Mouse (Mus musculus) embryonic facial prominence, embryonic 10.5 days (tissue): Measurements from ENCODE around the gene Trim47. TPM values are rescaled to one million over a fixed set of nuclear protein-coding genes. Genes with fewer than 3 reads are reported as not detected.

Experiments
- DNase-seq: peaks from one replicate; pipeline ENCODE4 v3.0.0-alpha.2; 2017; ENCODE audit warnings: low spot score
- H3K27ac ChIP-seq: fragments of 300-500 bp; sonication (generic); replicated peaks from 2 replicates; pipeline ENCODE4 v1.5.1; 2016; ENCODE audit warnings: mild to moderate bottlenecking
- H3K27me3 ChIP-seq: fragments of 300-500 bp; sonication (generic); replicated peaks from 2 replicates; pipeline ENCODE4 v1.6.1; 2016; ENCODE audit warnings: low read depth, mild to moderate bottlenecking; ENCODE audit not compliant: poor library complexity, severe bottlenecking
- H3K36me3 ChIP-seq: fragments of 300-500 bp; sonication (generic); replicated peaks from 2 replicates; pipeline ENCODE4 v1.6.1; 2016; ENCODE audit warnings: mild to moderate bottlenecking, moderate library complexity
- H3K4me1 ChIP-seq: fragments of 300-500 bp; sonication (generic); 2 replicates; pipeline ENCODE4 v1.6.1; 2016
- H3K4me3 ChIP-seq: fragments of 300-500 bp; sonication (generic); 2 replicates; pipeline ENCODE4 v1.5.1; 2016; ENCODE audit warnings: mild to moderate bottlenecking, moderate library complexity
- H3K9me3 ChIP-seq: fragments of 300-500 bp; sonication (generic); 2 replicates; pipeline ENCODE4 v1.6.1; 2016; ENCODE audit warnings: mild to moderate bottlenecking
- WGBS: fragments of 180-500 bp; shearing (Covaris S2); methylation state at CpG from one replicate; pipeline ENCODE4 v1.1.7; 2016; 5-methylcytosine and 5-hydroxymethylcytosine counted together
- polyA plus RNA-seq: library from polyadenylated mRNA; unstranded; fragments of >200 nt; fragmentation: Nextera tagmentation; extraction: Ambion mirVana; gene quantifications from 2 replicates; pipeline ENCODE4 v1.2.1, GENCODE M21; 2016

Trim47 gene
- polyA plus RNA-seq, 1 experiment from 2014 or later, result 4.5 TPM

DNA sequence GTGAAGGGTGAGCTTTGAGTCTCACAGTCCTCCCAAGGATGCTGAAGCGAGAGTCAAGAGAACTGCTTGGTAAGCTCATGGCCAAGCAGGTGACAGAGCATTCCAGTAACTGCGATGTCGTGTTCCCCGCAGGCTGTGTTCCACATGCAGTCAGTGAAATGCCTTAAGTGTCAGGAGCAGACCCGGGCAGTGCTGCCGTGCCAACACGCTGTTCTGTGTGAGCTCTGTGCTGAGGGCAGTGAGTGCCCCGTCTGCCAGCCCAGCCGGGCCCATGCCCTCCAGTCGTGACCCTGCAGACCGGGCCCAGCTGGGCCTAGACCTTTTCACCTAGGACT is 67.4 kb downstream of the Trim47 start:
- Histone ChIP-seq H3K4me1 (peaks cover 13% of the 10 kb centered on the region; the same call in 1 of the 2 replicates), H3K9me3 (no peaks in the 10 kb centered on the region), H3K4me3 (no peak overlapping the region), H3K36me3 (peaks cover 89% of the 10 kb centered on the region), H3K27ac (no peak overlapping the region), H3K27me3 (no peaks in the 10 kb centered on the region)
- DNase-seq, result no peak
- 94% methylated on average over 11 of the region's 11 CpGs for WGBS

DNA sequence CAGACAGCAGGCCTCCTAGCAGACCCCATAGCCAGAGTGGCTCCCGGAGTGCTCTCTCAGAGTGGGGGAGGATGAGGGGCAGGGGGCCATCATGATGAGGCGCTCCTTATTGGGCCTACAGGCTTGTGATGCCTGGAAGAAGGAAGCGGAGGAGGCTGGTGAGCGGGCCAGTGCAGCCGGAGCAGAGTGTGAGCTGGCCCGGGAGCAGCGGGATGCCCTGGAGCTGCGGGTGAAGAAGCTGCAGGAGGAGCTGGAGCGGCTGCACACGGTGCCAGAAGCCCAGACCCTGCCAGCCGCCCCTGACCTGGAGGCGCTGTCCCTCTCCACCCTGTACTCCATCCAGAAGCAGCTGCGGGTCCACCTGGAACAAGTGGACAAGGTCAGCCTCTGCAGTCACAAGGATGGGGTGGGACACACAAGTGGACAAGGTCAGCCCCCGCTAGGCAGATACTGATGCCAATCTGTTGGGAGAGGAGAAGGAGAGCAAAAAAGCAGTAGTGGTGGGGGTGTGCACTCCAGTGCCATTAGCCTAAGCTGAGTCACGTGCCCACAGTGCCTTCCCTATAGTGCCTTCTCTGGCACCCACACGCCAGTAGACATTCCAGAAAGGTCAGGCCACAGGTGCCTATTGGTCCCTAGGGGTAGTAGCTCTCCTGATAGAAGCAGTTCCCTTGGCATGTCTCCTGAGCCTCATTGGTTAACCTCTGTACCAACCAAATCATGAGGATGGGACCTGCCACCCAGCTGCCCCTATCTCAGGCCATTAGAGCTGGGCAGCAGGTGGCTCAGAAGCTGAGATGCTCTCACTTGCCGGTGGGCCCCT is 67.9 kb downstream of the Trim47 start:
- DNase-seq, result no peak
- H3K4me3 ChIP-seq, result 0 out of 2 replicates have a peak overlapping the region, but pooled peaks have one; percentile 2
- H3K27ac ChIP-seq, result no peak overlapping the region
- H3K4me1 ChIP-seq, result peaks cover 9% of the 10 kb centered on the region; the same call in 1 of the 2 replicates
- no peaks in the 10 kb centered on the region for H3K9me3 ChIP-seq
- H3K27me3 ChIP-seq, result no peaks in the 10 kb centered on the region
- 90% methylated on average over 17 of the region's 17 CpGs for WGBS
- peaks cover 95% of the 10 kb centered on the region for H3K36me3 ChIP-seq

DNA sequence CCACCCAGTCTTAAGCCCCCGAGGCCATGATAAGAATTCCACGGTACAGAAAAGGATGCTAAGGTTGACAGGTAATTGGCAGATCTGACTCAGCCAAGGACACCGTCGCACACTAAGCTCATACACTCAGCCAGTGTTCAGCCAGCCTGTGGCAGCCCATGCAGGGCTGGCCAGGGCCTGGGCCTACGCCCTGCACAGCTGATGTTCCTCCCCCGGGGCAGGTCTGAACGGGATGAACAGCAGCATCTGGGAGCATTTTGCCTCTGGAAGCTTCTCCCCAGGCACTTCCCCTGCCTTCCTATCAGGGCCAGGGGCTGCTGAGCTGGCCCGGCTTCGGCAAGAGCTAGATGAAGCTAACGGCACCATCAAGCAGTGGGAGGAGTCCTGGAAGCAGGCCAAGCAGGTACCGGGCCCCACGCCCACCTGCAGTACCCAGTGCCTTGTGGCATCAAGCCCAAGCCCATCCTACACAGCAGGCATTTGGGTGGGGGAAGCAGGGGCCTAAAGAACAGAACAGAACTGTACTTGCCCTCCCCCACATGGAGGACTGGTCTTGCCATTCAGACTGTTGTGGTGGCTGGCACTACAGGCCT is 68.9 kb downstream of the Trim47 start:
- no peaks in the 10 kb centered on the region for H3K9me3 ChIP-seq
- H3K4me3 ChIP-seq, result no peak overlapping the region
- H3K27ac ChIP-seq, result no peak overlapping the region
- WGBS, result 83% methylated on average over 12 of the region's 12 CpGs
- peaks cover 100% of the 10 kb centered on the region for H3K36me3 ChIP-seq
- 0 out of 2 replicates have a peak, but pooled peaks cover 4% of the 10 kb centered on the region for H3K4me1 ChIP-seq
- DNase-seq, result no peak
- no peaks in the 10 kb centered on the region for H3K27me3 ChIP-seq

DNA sequence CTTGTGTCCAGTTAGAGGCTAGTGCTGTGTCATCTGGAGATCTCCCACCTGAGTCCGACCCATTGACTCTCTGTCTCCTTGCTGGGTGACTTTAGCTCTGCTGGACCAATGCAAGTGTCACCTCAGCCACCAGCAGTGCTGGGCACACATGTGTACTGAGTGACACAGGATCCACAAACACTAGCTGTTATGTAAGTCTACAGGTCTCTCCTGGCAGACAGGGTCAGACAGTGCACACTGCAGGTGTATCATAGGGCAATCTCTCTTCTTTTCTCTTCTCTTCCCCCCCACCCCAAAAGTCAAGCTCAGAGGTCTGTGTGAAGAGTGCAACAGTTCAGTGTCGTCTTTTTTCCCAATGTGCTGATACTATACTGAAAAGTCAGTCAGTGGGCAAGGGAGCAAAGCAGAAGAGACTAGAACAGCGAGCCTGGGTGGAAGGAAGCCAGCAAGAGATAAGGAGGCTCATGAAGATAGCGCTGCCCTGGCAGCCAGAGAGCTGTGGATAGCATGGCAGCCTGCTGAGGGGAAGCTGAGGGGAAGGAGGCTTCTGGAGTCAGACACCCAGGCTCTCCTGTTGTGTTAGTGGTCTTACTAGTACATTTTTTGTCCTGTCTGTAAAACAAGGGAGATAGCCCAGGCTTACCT is 69.7 kb downstream of the Trim47 start:
- H3K4me3 ChIP-seq, result no peak overlapping the region
- peaks cover 100% of the 10 kb centered on the region for H3K36me3 ChIP-seq
- WGBS, result 88% methylated on average over 4 of the region's 4 CpGs
- H3K27ac ChIP-seq, result no peak overlapping the region
- no peaks in the 10 kb centered on the region for H3K9me3 ChIP-seq
- H3K4me1 ChIP-seq, result 0 out of 2 replicates have a peak, but pooled peaks cover 1% of the 10 kb centered on the region
- H3K27me3 ChIP-seq, result no peaks in the 10 kb centered on the region
- no peak for DNase-seq

DNA sequence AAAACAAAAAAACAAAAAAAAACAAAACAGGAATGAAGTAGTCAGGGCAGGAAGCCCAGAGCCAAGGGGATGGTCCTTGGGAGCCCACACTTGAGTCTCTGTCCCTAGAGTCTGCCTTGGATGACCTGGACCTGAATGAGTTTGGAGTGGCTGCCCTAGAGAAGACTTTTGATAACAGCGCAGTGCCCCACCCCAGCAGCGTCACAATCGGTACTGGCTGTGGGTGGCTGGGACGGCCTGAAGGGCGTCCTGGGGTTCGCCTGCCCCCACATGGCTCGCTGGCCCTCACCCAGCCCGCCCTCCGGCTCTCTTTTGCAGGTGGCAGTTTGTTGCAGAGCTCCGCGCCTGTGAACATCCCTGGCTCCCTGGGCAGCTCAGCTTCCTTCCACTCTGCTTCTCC is 71.1 kb downstream of the Trim47 start:
- H3K27ac ChIP-seq, result no peak overlapping the region
- H3K4me1 ChIP-seq, result no peaks in the 10 kb centered on the region
- H3K27me3 ChIP-seq, result no peaks in the 10 kb centered on the region
- 96% methylated on average over 11 of the region's 11 CpGs for WGBS
- H3K4me3 ChIP-seq, result no peak overlapping the region
- no peaks in the 10 kb centered on the region for H3K9me3 ChIP-seq
- peaks cover 100% of the 10 kb centered on the region for H3K36me3 ChIP-seq
- DNase-seq, result no peak

Other genes with a start within 250 kb of the Trim47 start
- gene Smim5, start 227.2 kb downstream of the Trim47 start, polyA plus RNA-seq, result 1.5 and 1.8 TPM in 2 replicates
- gene Smim6, start 215.2 kb downstream of the Trim47 start, polyA plus RNA-seq, result 1.1 and 1.6 TPM in 2 replicates
- gene Sap30bp, start 193.9 kb downstream of the Trim47 start, polyA plus RNA-seq, result 48.4 and 50.8 TPM in 2 replicates
- gene Recql5, start 193.7 kb downstream of the Trim47 start, polyA plus RNA-seq, result 27.9 and 30.7 TPM in 2 replicates
- gene Itgb4, start 152.5 kb downstream of the Trim47 start, polyA plus RNA-seq, result 1.1 and 1.5 TPM in 2 replicates
- 212 and 216 TPM in 2 replicates for gene Galk1, start 114.5 kb downstream of the Trim47 start, polyA plus RNA-seq
- 1,824 and 1,981 TPM in 2 replicates for gene H3f3b, start 99.2 kb downstream of the Trim47 start, polyA plus RNA-seq
- gene Unk, start 96.9 kb downstream of the Trim47 start, polyA plus RNA-seq, result 49.4 and 50.9 TPM in 2 replicates
- gene Unc13d, start 49.2 kb downstream of the Trim47 start, polyA plus RNA-seq, result 2.9 TPM in 2 replicates
- gene Wbp2, start 40.2 kb downstream of the Trim47 start, polyA plus RNA-seq, result 74.2 and 76.8 TPM in 2 replicates
- 1.9 and 2.3 TPM in 2 replicates for gene Trim65, start 3.9 kb upstream of the Trim47 start, polyA plus RNA-seq
- 108 and 117 TPM in 2 replicates for gene Mrpl38, start 11.7 kb upstream of the Trim47 start, polyA plus RNA-seq
- 61.0 and 61.8 TPM in 2 replicates for gene Fbf1, start 41.0 kb upstream of the Trim47 start, polyA plus RNA-seq
- gene Ten1, start 71.6 kb upstream of the Trim47 start, polyA plus RNA-seq, result 62.7 and 65.6 TPM in 2 replicates
- gene Acox1, start 71.8 kb upstream of the Trim47 start, polyA plus RNA-seq, result 17.7 and 18.8 TPM in 2 replicates
- gene Evpl, start 110.9 kb upstream of the Trim47 start, polyA plus RNA-seq, result 1.0 and 1.3 TPM in 2 replicates
- gene Srp68, start 147.0 kb upstream of the Trim47 start, polyA plus RNA-seq, result 104 TPM in 2 replicates
- gene Galr2, start 153.7 kb upstream of the Trim47 start, polyA plus RNA-seq, result 0.25 and 0.39 TPM in 2 replicates
- gene Exoc7, start 180.0 kb upstream of the Trim47 start, polyA plus RNA-seq, result 55.4 and 59.7 TPM in 2 replicates
- 2.3 and 3.3 TPM in 2 replicates for gene Foxj1, start 208.2 kb upstream of the Trim47 start, polyA plus RNA-seq